Mouse (Mus musculus) heart, postnatal 0 days (tissue): ENCODE data around the gene Mchr1.

Experiments used
- CTCF ChIP-seq: IDR thresholded peaks from 2 replicates; pipeline ENCODE4 v1.5.1; 2016; ENCODE audit warnings: antibody characterized with exemption, control low read depth, low read depth
- EP300 ChIP-seq: IDR thresholded peaks from 2 replicates; pipeline ENCODE4 v1.6.1; 2016; ENCODE audit warnings: antibody characterized with exemption, low read depth

DNA sequence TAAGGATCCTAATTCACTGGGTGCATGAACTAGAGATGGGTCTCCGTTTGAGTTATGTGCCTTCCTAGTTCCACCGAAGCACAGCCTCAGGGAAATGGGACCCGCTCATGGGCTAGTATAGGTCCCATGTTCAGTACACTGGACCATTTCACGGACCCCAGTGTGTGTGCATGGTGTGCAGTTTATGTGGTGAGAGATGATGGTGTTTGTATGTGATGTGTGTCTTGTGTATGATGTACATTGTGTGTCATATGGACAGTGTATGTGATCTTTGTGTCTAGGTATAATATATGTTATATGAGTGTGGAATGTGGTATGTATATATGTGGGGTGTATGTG, 13.0 kb downstream of the Mchr1 start:
- no peak for TF ChIP-seq EP300
- TF ChIP-seq CTCF, result no peak
